Comparison of ENCODE assay signal across 17 mouse cellular contexts in the genomic region with DNA sequence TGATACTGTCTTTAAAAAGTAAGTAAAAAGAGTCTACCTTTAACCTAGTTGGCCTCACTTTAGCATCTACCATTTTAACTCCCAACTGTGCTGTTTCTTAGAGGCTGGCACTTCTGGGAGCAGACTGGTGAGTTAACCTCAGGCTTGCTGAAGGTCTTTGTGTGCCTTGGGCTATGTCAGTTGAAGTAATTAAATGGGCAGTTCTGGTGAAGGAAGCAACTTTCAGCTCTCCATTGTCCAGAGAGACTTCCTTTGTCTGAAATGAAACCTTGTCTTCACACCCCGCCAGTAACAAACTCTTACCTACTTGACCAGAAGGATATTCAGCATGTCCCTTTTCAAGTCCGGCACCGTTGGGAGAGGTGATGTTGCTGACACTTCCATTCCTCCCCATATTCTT.
"Had no signal": no experiment of that assay in that cellular context is flagged by ENCODE, and none has a peak within 500 bp of the region (broad histone marks: within the 10 kb centered on the region; RNA-seq: fewer than 3 reads in every experiment).

No protein-coding gene starts in this region.

- H3K27me3 ChIP-seq: lung, embryonic 15.5 days; midbrain, embryonic 13.5 days; midbrain, embryonic 15.5 days; neural tube, embryonic 12.5 days; stomach, embryonic 15.5 days had no signal

- H3K27ac ChIP-seq: lung, embryonic 15.5 days; macrophage; midbrain, embryonic 13.5 days; midbrain, embryonic 15.5 days; neural tube, embryonic 12.5 days; stomach, embryonic 15.5 days; stomach, postnatal 0 days had no signal

- H3K36me3 ChIP-seq: lung, embryonic 15.5 days; midbrain, embryonic 13.5 days; midbrain, embryonic 15.5 days; neural tube, embryonic 12.5 days; stomach, embryonic 15.5 days had no signal

- H3K4me2 ChIP-seq: lung, embryonic 15.5 days; midbrain, embryonic 11.5 days; midbrain, embryonic 13.5 days; midbrain, embryonic 15.5 days; neural tube, embryonic 12.5 days; stomach, embryonic 15.5 days had no signal

- H3K4me3 ChIP-seq: lung, embryonic 15.5 days; megakaryocyte, embryonic 14.5 days; midbrain, embryonic 13.5 days; midbrain, embryonic 15.5 days; neural tube, embryonic 12.5 days; stomach, embryonic 15.5 days had no signal

- H3K9ac ChIP-seq: lung, embryonic 15.5 days; midbrain, embryonic 13.5 days; midbrain, embryonic 15.5 days; neural tube, embryonic 12.5 days; stomach, embryonic 15.5 days had no signal

- H3K9me3 ChIP-seq: lung, embryonic 15.5 days; megakaryocyte, embryonic 14.5 days; midbrain, embryonic 13.5 days; midbrain, embryonic 15.5 days; neural tube, embryonic 12.5 days; stomach, embryonic 15.5 days had no signal

- ATAC-seq: lung, postnatal 0 days; midbrain, embryonic 13.5 days; midbrain, embryonic 15.5 days had no signal

- H3K4me1 ChIP-seq: midbrain, embryonic 15.5 days; neural tube, embryonic 12.5 days had no signal

- DNase-seq: lung, adult 2 months; lung, postnatal 14 days; lung, postnatal 36 days; right cerebral cortex, postnatal 14 days; thymus, adult 2 months; thymus, postnatal 25 days; thymus, postnatal 4 days had no signal
